Comparison of ENCODE assay signal across 18 mouse cellular contexts in the genomic region with DNA sequence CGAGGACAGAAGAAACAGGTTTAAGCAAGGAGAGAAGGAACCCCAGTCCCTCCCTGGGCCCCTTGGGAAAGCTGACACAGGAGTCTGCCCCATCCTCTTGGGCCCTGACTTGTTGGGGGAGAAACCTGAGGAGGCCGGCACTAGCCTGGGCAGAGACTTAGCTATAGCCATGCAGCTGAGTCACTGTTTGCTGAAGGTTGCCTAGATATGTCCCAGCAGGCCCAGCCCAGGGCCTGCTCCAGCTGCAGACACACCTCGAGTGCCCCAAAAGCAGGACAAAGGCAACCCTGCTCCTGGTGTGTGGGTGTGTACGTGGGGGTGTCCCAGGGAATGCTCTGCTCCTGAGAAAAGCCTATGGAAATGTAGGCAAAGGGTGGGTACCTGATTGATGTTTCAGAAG. TPM values are rescaled to one million over a fixed set of nuclear protein-coding genes. Genes with fewer than 3 reads are reported as not detected.
DNase-seq lines count a peak whose midpoint lies in the region; ATAC-seq and TF ChIP-seq lines count a peak whose summit lies in the region.
"Had no signal": no experiment of that assay in that cellular context is flagged by ENCODE, and none has a peak within 500 bp of the region (broad histone marks: within the 10 kb centered on the region; RNA-seq: fewer than 3 reads in every experiment).

No protein-coding gene starts in this region.

- peaks cover 20% of the 10 kb centered on the region for H3K4me1 ChIP-seq in embryonic facial prominence, embryonic 13.5 days
- peaks cover 41% of the 10 kb centered on the region for H3K4me1 ChIP-seq in embryonic facial prominence, embryonic 10.5 days
- no peaks in the 10 kb centered on the region for H3K4me1 ChIP-seq in lung, embryonic 16.5 days (replicated peaks; ENCODE audit: control insufficient read depth, insufficient read depth, low read length)
- H3K4me1 ChIP-seq in lung, postnatal 0 days (ENCODE audit: insufficient read depth, low read depth, low read length): no peaks in the 10 kb centered on the region
- H3K4me1 ChIP-seq in kidney, adult 2 months (ENCODE audit: control insufficient read depth, insufficient read depth, low read length): no peaks in the 10 kb centered on the region
- H3K4me1 ChIP-seq: heart, embryonic 12.5 days had no signal

- H3K27ac ChIP-seq in embryonic facial prominence, embryonic 13.5 days: 0 out of 2 replicates have a peak overlapping the region, but pooled peaks have one; percentile 7
- no peak overlapping the region for H3K27ac ChIP-seq in embryonic facial prominence, embryonic 10.5 days (replicated peaks)
- no peak overlapping the region for H3K27ac ChIP-seq in lung, embryonic 16.5 days (ENCODE audit: low read length)
- no peak overlapping the region for H3K27ac ChIP-seq in lung, postnatal 0 days (ENCODE audit: low read length)
- H3K27ac ChIP-seq in kidney, adult 2 months (ENCODE audit: insufficient read depth, low read depth, low read length): no peak overlapping the region
- H3K27ac ChIP-seq: forebrain, embryonic 13.5 days; limb, embryonic 15.5 days; macrophage; neural tube, embryonic 13.5 days had no signal

- TF ChIP-seq CTCF in lung, postnatal 0 days (IDR thresholded peaks at IDR 0.05): no peak
- TF ChIP-seq CTCF in kidney, adult 2 months (conservative IDR thresholded peaks at IDR 0.05; ENCODE audit: insufficient read depth, insufficient read length, low read depth, low read length): no peak

- TF ChIP-seq EP300 in lung, postnatal 0 days (IDR thresholded peaks at IDR 0.05): no peak

- H3K36me3 ChIP-seq in embryonic facial prominence, embryonic 13.5 days: no peaks in the 10 kb centered on the region
- H3K36me3 ChIP-seq in embryonic facial prominence, embryonic 10.5 days (replicated peaks): no peaks in the 10 kb centered on the region
- no peaks in the 10 kb centered on the region for H3K36me3 ChIP-seq in lung, embryonic 16.5 days (ENCODE audit: control insufficient read depth, insufficient read depth, low read length)
- H3K36me3 ChIP-seq in lung, postnatal 0 days (ENCODE audit: insufficient read depth, low read length): no peaks in the 10 kb centered on the region
- H3K36me3 ChIP-seq in kidney, adult 2 months (ENCODE audit: control insufficient read depth, insufficient read depth, low read length): no peaks in the 10 kb centered on the region
- H3K36me3 ChIP-seq: heart, embryonic 12.5 days; limb, embryonic 15.5 days; neural tube, embryonic 13.5 days had no signal

- DNase-seq in embryonic facial prominence, embryonic 10.5 days (ENCODE audit: low spot score): no peak
- no peak for DNase-seq in lung, postnatal 10 days
- DNase-seq in lung, postnatal 0 days (ENCODE audit: low spot score): peak; percentile 28
- DNase-seq in urinary bladder, postnatal 25 days (ENCODE audit: low spot score): peak; percentile 36
- DNase-seq in left cerebral cortex, adult 9 months (ENCODE audit: low spot score in 2 of 2): no peak
- DNase-seq in kidney, adult 2 months: no peak
- DNase-seq: adrenal gland, postnatal 14 days; cerebellum, adult 9-11 months; gastrocnemius, postnatal 10 days; kidney, adult 11 months; thymus, adult 2 months had no signal

- peak; percentile 59 for ATAC-seq in embryonic facial prominence, embryonic 13.5 days (ENCODE audit: insufficient number of reproducible peaks, insufficient read depth, low FRiP score, low TSS enrichment, low read depth)
- ATAC-seq in lung, embryonic 16.5 days (ENCODE audit: low read depth): peak; percentile 21; the same call in 1 of the 2 replicates
- peak; percentile 44 for ATAC-seq in lung, postnatal 0 days
- ATAC-seq: forebrain, embryonic 13.5 days had no signal

- peaks cover 8% of the 10 kb centered on the region for H3K27me3 ChIP-seq in embryonic facial prominence, embryonic 13.5 days
- peaks cover 97% of the 10 kb centered on the region for H3K27me3 ChIP-seq in embryonic facial prominence, embryonic 10.5 days (replicated peaks; ENCODE audit: low read depth, poor library complexity, severe bottlenecking)
- H3K27me3 ChIP-seq in lung, embryonic 16.5 days (ENCODE audit: control insufficient read depth, insufficient read depth, low read depth, low read length): peaks cover 9% of the 10 kb centered on the region
- no peaks in the 10 kb centered on the region for H3K27me3 ChIP-seq in lung, postnatal 0 days (replicated peaks; ENCODE audit: insufficient read depth, low read length)
- no peaks in the 10 kb centered on the region for H3K27me3 ChIP-seq in kidney, adult 2 months (replicated peaks; ENCODE audit: control insufficient read depth, insufficient read depth, low read length)

- TF ChIP-seq POLR2A in kidney, adult 2 months (IDR thresholded peaks at IDR 0.05; ENCODE audit: low read depth, low read length): no peak

- no peak overlapping the region for H3K4me2 ChIP-seq in embryonic facial prominence, embryonic 13.5 days
- H3K4me2 ChIP-seq in lung, embryonic 16.5 days (ENCODE audit: low read depth, low read length): no peak overlapping the region
- no peak overlapping the region for H3K4me2 ChIP-seq in lung, postnatal 0 days (replicated peaks; ENCODE audit: low read depth, low read length)
- H3K4me2 ChIP-seq: forebrain, embryonic 13.5 days; heart, embryonic 12.5 days; limb, embryonic 15.5 days; neural tube, embryonic 13.5 days had no signal

- H3K9me3 ChIP-seq in embryonic facial prominence, embryonic 13.5 days: no peaks in the 10 kb centered on the region
- H3K9me3 ChIP-seq in embryonic facial prominence, embryonic 10.5 days: no peaks in the 10 kb centered on the region
- no peaks in the 10 kb centered on the region for H3K9me3 ChIP-seq in lung, embryonic 16.5 days (ENCODE audit: control insufficient read depth, low read length)
- no peaks in the 10 kb centered on the region for H3K9me3 ChIP-seq in lung, postnatal 0 days (ENCODE audit: low read length)
- H3K9me3 ChIP-seq: forebrain, embryonic 13.5 days; heart, embryonic 12.5 days; limb, embryonic 15.5 days; neural tube, embryonic 13.5 days had no signal

- H3K9ac ChIP-seq in embryonic facial prominence, embryonic 13.5 days: no peak overlapping the region
- no peak overlapping the region for H3K9ac ChIP-seq in lung, embryonic 16.5 days (ENCODE audit: low read length)
- H3K9ac ChIP-seq in lung, postnatal 0 days (replicated peaks; ENCODE audit: low read depth): no peak overlapping the region
- H3K9ac ChIP-seq: forebrain, embryonic 13.5 days; heart, embryonic 12.5 days; limb, embryonic 15.5 days; neural tube, embryonic 13.5 days had no signal

- WGBS in embryonic facial prominence, embryonic 13.5 days: 42% methylated on average over 4 of the region's 4 CpGs
- 51% methylated on average over 4 of the region's 4 CpGs for WGBS in embryonic facial prominence, embryonic 10.5 days
- WGBS in lung, embryonic 16.5 days: 27% methylated on average over 4 of the region's 4 CpGs
- 40% methylated on average over 4 of the region's 4 CpGs for WGBS in lung, postnatal 0 days
- 37% methylated on average over 4 of the region's 4 CpGs for WGBS in kidney, adult 2 months

- no peak overlapping the region for H3K4me3 ChIP-seq in embryonic facial prominence, embryonic 13.5 days
- H3K4me3 ChIP-seq in embryonic facial prominence, embryonic 10.5 days: no peak overlapping the region
- no peak overlapping the region for H3K4me3 ChIP-seq in lung, embryonic 16.5 days (ENCODE audit: low read length)
- H3K4me3 ChIP-seq in lung, postnatal 0 days (ENCODE audit: low read depth, low read length): no peak overlapping the region
- H3K4me3 ChIP-seq in kidney, adult 2 months (ENCODE audit: insufficient read depth, low read depth, low read length): no peak overlapping the region
- H3K4me3 ChIP-seq: forebrain, embryonic 13.5 days; heart, embryonic 12.5 days; limb, embryonic 15.5 days; neural tube, embryonic 13.5 days had no signal

RNA-seq across cellular contexts. Expression of a gene that starts 36.0 kb away (rescaled TPM):
- polyA plus RNA-seq in embryonic facial prominence, embryonic 13.5 days (2015; fragmentation: Nextera tagmentation; extraction: Ambion mirVana): 2.5 and 3.5 TPM in 2 replicates
- polyA plus RNA-seq in embryonic facial prominence, embryonic 10.5 days (2016; fragmentation: Nextera tagmentation; extraction: Ambion mirVana): 1.5 and 2.6 TPM in 2 replicates
- 0.04 TPM in 1 of 2 replicates, not detected in the other for polyA plus RNA-seq in lung, embryonic 16.5 days (2015; fragmentation: Nextera tagmentation; extraction: Ambion mirVana)
- not detected in 2 replicates for polyA plus RNA-seq in lung, postnatal 0 days (2015; fragmentation: Nextera tagmentation; extraction: Ambion mirVana)
- 0.06 TPM in 1 of 2 replicates, not detected in the other for polyA plus RNA-seq in kidney, adult 2 months (2012; rRNA removed)
- polyA plus RNA-seq: macrophage had no signal

Comparison
In these comparisons a context has a peak if more than half of its experiments do, and no peak if none do; other contexts are left out.
1. DNase-seq: peak in lung, postnatal 0 days (single experiment) and urinary bladder, postnatal 25 days (single experiment); none in embryonic facial prominence, embryonic 10.5 days (single experiment), lung, postnatal 10 days (single experiment), left cerebral cortex, adult 9 months (0 of 2) and kidney, adult 2 months (single experiment).
2. Peak in every context shown above with its lines, with median percentiles within 50 percentile points of each other: ATAC-seq.